Mouse (Mus musculus) heart, adult 11 months (tissue): ENCODE data around the gene Ggt7.

Source experiments
- DNase-seq: peaks from one replicate; pipeline ENCODE4 v3.0.0; 2022

Gene Ggt7

DNA sequence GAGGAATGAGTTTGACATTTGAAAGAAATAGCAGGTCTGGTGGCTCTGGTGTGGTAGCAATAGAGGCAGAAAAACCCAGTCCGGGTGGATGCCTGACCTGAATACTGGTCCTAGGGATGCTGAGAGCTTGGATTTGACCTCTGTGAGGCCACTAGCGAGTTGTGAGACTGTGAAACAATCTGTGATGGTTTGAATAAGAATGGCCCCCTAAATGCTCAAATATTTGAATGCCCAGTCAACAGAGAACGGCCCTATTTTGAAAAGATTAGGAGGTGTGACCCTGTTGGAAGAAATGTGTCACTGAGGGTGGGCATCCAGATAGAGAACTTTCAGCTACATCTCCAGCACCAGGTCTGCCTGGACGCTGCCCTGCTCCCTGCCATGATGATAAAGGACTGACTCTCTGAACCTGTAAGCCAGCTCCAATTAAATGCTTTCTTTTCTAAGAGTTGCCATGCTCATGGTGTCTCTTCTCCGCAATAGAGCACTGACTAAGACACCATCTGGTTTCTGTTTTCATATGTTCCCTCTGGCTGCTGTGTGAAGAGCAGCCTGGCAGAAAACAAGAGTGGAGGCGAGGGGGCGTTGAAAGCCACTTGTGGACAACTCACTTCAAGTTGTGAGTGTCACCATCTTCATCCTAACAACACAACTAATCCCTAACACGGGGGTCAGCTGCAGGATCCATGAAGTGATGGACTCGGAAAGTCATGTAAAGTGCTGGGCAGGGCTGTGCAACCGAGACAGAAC lies 10.1 kb downstream of the Ggt7 start:
- peak; percentile 65 for DNase-seq

DNA sequence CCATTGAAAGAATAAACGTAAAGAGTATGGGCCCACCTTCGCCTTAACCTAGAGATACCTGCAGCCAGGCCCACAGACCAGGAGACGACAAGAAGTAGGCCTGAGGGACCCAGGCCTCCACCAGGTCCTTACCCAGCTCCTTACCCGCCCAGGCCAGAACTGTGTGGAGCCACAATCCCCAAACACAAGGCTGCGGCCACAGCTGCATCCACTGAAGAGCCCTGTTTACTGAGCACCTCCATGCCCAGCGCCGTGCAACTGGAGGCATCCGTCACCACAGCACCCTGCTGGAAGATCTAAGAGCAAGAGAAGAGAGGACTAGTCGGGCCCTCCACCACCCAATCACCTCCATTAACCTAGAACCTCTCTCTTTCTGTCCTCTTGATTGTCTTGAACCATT lies 12.2 kb downstream of the Ggt7 start:
- DNase-seq, result peak; percentile 80

DNA sequence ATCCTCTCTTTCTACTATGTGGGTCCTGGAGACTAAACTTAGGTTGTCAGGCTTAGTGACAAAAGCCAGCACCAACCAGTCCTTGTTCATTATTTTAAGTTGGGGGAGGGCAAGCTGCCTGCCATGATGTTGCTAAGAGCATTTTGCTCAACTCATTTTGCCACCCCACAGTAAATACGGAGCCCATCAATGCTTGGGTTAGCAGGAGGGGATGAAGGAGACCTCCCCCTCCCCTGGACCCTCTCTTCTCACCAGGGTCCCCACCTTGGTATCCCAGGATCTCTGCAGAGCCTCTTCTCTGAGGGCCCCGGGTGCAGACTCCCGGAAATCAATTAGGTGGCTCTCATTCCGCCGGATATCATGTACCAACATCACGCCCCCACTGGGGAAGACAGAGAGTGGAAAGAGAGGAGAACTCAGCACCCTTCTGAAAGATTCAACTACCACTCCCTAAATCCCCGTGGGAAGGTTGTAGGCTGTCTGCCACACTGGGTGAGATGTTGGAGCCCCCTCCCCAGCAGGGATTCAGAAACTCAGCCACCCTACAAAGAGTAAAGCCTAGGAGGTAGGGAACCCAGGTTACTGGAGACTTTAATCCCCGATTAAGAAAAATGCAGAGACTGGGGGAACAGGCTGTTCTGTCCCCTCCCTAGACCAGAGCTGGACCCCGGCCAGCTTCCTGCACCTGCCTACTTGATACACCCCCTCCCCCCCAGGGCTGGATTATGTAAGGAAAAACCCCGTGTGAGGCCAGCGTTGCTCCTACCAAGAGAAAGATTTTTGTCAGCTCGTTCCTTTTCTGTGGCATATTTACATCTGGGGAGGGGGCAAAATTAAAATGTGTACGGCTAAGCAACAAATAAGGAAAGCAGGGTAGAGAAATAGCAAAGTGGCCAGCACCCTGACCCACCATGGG lies 13.3 kb downstream of the Ggt7 start:
- DNase-seq, result peak; percentile 86

DNA sequence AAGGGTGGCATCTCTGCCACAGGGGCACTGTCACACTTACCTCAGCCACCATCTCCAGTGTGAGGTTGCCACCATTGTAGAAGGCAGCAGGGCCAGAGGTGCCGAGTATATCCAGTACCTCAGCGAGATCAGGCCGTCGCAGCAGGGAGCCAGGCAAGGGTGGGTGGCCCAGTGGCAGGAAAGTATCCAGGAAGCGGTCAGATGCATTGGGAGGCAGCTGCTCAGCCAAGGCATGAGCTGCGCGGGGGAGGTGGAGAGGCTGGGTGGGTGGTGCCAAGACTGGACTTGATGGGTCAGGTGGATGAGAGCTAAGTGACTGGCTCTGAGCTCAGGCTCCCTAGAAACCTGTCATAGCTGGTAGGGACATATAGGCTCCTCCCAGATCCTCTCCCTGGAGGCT lies 15.4 kb downstream of the Ggt7 start:
- DNase-seq, result peak; percentile 82

DNA sequence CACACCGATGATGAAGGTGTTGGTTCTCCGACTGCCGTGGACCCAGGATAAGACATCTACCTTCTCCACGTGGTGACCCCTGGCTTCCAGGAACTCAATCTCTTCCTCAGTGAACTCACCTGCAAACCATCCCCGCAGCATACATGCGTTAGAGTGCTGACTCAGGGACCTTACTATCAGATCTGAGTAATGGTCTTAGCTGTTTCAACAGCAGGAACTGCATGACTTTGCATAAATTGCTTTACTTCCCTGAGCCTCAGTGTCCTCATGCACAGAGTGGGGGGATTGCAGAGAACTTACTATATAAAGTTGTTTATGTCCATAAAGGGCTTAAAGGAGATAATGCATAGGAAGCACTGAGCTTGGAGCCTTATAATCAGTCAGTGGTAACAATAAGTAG lies 27.0 kb downstream of the Ggt7 start:
- no peak for DNase-seq

DNA sequence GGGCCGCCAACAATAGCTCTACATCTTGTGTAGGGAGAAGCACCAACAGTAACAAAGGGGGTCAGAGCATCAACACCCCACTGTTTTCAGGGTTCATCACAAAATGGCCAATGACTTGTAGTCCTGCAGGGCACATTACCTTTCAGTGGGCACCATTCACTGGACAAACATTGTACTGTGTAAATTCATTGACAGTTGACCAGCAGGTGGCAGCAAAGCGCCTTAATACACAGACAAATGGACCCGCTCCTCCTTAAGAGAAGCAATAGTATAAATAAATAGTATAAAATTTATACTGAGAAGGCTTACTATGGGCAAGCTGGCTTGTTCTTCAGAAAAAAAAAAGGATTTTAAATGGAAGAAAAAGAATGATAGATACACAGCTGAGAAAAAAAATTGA lies 36.0 kb downstream of the Ggt7 start:
- peak; percentile 90 for DNase-seq

DNA sequence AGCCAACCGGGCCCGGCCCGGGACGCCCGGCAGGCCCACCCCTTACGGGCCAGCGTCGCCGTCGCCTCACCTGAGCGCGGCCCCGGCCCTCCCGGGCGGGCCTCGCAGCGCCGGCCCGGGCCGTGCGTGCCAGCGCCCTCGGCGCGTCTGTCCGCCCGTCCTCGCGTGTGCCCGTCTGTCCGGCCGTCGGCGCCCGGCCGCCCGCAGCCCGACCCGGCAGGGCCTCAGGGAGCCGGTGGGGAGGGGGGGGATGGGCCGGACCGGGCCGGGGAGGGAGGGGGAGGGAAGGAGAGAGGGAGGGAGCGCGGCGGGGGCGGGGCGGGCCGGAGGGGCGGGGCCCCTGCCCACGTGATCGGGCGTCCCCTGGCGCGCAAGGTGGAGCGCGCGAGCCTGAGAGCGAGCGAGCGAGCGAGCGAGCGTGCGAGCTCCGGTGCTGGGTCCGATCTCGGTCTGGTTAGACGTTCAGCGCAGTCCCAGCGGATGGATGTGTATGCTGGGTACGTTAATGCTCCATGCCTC lies 44.4 kb downstream of the Ggt7 start, which contains the start of gene Ncoa6:
Ncoa6 (minus strand) TSS at position 325 of the 519 bp plus-strand sequence.
- DNase-seq, result peak; percentile 97

DNA sequence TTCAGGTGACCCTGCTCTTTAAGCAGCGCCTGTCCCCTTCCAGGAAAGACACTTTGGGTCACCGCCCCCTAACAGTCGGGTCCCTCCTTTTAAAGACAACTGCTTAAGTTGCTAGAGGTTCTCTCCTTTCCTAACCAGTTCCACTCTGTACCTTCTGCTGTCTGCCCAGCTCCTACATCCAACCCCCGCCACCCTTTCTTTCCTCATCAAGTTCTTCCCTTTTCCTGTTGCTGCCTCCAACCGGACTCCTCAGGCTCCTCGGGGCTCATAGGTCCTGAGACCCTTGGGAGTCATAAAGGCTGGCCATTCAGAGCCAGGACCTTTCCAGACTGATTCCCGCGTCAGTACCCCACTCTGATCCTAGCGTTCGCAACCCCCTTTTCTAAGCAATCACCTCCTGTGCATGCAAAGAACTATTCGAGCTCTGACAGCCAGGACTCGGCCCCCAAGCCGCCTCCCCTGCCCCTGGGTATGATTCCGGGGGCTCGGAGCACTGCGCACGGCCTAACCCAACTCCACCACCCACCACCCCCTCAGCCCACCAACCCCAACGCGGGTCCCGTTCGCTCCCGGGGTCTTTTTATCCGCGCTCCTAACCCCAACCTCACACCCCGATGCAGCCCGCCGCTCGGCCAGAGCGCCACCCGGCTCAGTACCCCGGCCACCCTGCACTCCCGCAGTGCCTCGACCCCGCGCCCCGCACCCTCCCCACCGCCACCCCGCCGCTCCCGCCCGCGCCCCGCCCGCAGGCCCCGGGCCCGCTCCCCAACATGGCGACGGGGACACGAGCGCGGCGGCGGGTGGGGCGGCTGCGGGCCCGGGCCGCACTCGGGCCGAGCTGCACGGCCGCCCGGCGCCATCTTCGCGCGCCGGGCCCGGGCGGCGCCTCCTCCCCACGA lies 45.1 kb downstream of the Ggt7 start:
- peak; percentile 95 for DNase-seq

DNA sequence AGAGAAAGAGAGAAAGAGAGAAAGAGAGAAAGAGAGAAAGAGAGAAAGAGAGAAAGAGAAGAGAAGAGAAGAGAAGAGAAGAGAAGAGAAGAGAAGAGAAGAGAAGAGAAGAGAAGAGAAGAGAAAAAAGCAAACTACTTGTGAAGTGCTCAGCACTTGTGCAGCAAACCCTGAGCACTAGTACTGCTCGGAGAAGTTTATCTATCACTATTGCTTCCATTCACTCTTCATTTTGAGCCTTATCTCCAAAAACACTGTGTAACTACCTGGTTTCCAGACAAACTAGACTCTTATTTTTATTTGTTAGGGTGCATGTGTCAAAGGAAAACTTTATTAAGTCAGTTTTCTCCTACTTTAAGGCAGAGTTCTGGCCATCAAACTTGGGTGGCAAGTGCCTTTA lies 51.2 kb downstream of the Ggt7 start:
- no peak for DNase-seq

DNA sequence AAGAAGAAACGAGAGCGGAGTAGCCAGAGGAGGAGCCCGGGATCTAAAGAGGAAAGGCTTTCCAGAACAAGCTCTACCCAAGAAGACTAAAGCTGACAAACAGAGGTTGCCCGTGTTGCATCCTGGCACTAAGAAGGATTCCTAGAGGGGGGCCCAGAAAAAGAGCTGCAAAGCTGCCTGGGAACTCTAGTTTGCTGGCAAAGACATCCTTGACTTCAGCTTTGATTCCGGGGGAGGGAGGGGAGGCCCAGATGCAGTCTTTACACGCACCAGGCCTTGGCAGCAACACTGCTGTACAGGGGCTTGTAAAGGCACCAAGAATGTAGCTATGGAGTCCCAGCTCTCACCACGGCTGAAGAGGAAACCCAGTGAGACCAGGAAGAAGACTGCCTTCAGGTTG lies 64.4 kb downstream of the Ggt7 start:
- peak; percentile 85 for DNase-seq

DNA sequence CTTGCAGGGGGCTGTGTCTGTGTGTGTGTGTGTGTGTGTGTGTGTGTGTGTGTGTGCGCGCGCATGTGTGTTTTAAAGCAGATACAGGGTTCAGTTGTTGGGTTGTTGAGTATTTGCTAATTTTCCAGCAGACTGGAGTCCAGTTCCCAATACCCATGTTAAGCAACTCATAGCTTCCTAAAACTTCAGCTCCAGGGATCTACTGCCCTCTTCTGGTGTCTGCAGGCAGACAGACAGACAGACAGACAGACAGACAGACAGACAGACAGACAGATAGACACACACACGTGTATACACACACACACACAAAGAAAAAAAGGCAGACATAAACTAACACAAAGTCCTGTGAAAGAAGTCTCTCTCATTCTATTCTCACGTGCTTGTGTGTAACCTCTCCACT lies 66.8 kb downstream of the Ggt7 start:
- peak; percentile 54 for DNase-seq

DNA sequence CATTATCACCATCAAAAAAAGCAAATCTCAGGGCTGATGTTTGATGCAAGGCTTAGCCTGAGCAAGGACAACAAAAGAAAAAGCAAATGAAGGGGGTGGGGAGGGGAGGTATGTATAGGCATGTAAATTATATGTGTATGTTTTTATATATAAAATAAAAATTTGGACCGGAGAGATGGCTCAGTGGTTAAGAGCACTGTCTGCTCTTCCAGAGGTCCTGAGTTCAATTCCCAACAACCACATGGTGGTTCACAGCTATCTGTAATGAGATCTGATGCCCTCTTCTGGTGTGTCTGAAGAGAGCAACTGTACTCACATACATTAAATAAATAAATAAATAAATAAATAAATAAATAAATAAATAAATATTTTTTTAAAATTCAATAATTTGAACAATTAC lies 70.1 kb downstream of the Ggt7 start:
- DNase-seq, result peak; percentile 53

DNA sequence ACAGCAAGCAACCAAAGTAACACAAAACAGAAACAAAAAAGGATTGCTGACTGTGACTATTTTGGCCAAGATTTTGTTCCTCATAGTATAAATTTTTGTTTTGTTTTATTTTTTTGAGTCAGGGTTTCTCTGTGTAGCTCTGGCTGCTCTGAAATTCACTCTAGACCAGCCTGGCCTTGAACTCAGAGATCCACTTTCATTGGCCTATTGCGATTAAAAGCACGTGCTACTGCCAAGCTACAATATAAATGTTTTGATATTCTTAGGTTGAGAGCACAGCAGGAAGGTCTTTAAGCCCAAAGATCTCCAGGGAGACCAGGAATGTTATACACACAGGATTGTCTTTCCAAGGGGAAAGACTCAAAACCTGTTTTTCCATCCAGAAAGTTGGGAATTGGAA lies 74.6 kb downstream of the Ggt7 start:
- DNase-seq, result no peak

DNA sequence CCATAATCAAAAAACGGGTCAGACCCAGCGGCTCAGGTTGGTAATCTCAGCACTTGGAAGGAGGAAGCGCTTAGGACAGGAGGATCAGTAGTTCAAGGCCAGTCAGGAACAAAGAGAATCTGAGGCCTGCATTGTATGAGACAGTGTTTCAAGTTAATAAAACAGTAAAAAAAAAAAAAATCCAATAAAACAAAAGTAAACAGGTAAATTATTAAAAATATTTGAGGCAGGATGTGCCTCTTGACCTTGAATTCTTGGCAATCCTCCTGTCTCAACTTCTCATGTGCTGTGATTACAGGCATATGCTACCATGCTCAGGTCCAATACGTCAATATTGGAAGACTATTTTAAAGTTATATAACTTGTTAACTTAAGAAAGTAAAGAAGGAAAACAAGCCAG lies 75.1 kb downstream of the Ggt7 start:
- DNase-seq, result no peak
